Mouse (Mus musculus) cerebellum, adult 2 months (tissue): ENCODE measurements around the gene Ager. TPM values are rescaled to one million over a fixed set of nuclear protein-coding genes. Genes with fewer than 3 reads are reported as not detected.

Experiments used
- DNase-seq, 2 experiments: peaks; one replicate each; pipeline ENCODE4 v3.0.0; 2021
- H3K27ac ChIP-seq: fragments of 200-500 bp; 2 replicates; pipeline ENCODE4 v1.5.1; 2012; ENCODE audit warnings: low read length, control low read depth, inconsistent platforms; ENCODE audit not compliant: insufficient read depth
- H3K27me3 ChIP-seq: fragments of 200-500 bp; 2 replicates; pipeline ENCODE4 v1.6.1; 2012; ENCODE audit warnings: inconsistent platforms, mild to moderate bottlenecking, low read length, moderate library complexity; ENCODE audit not compliant: control insufficient read depth, insufficient read depth
- H3K4me1 ChIP-seq: fragments of 200-500 bp; 2 replicates; pipeline ENCODE4 v1.6.1; 2011; ENCODE audit warnings: low read length; ENCODE audit not compliant: control insufficient read depth, insufficient read depth
- H3K4me3 ChIP-seq: fragments of 200-500 bp; replicated peaks from 2 replicates; pipeline ENCODE3; 2011; ENCODE audit warnings: mild to moderate bottlenecking, low read depth, low read length, control low read depth; ENCODE audit not compliant: insufficient read depth
- CTCF ChIP-seq: fragments of 200-500 bp; IDR thresholded peaks from 2 replicates; pipeline ENCODE4 v1.5.1; 2011; ENCODE audit warnings: low read depth, mild to moderate bottlenecking, control low read depth, low read length, moderate library complexity, borderline replicate concordance; ENCODE audit not compliant: insufficient read depth
- POLR2A ChIP-seq: fragments of 200-500 bp; IDR thresholded peaks from 2 replicates; pipeline ENCODE4 v1.6.1; 2011; ENCODE audit warnings: low read length, control low read depth, borderline replicate concordance; ENCODE audit not compliant: insufficient read depth
- WGBS: fragments of 180-500 bp; shearing (Covaris S2); methylation state at CpG from one replicate; pipeline ENCODE4 v1.1.7; 2018; 5-methylcytosine and 5-hydroxymethylcytosine counted together
- polyA plus RNA-seq: library from polyadenylated mRNA; depleted of rRNA; stranded (reverse); fragments of >200 nt; gene quantifications from 2 replicates; pipeline ENCODE4 v1.2.3, GENCODE M21; 2012

Gene Ager
- polyA plus RNA-seq, 1 experiment, result 1.4 TPM

GRCm38 (mm10) chr17:34591029-34591993 lies 6.4 kb upstream of the Ager start, which contains the start of gene Pbx2:
Pbx2 (plus strand) TSS chr17:34591266.
- Histone ChIP-seq H3K27me3 (no peaks in the 10 kb centered on the region), H3K4me1 (peaks cover 21% of the 10 kb centered on the region), H3K27ac (peak within 1 kb of the TSS; percentile 99), H3K4me3 (peak within 1 kb of the TSS; percentile 95)
- 6% methylated on average over 21 of the region's 21 CpGs for WGBS
- peak; percentile 35 to 43 for DNase-seq
- TF ChIP-seq CTCF (no peak), POLR2A (no peak)

GRCm38 (mm10) chr17:34591994-34592375 lies 5.7 kb upstream of the Ager start:
- DNase-seq, result peak; percentile 81 to 86
- TF ChIP-seq CTCF, result no peak
- peak; percentile 66; the same call in 1 of the 2 replicates for TF ChIP-seq POLR2A
- Histone ChIP-seq H3K27ac (peak overlapping the region; percentile 99), H3K4me3 (peak overlapping the region; percentile 95), H3K4me1 (peaks cover 20% of the 10 kb centered on the region), H3K27me3 (no peaks in the 10 kb centered on the region)
- WGBS, result 0% methylated on average over 23 of the region's 35 CpGs

- H3K27ac ChIP-seq, result peak overlapping the region; percentile 76
- under 1% methylated on average over 32 of the region's 32 CpGs for WGBS
- peak; percentile 61 to 65 for DNase-seq
- no peak for TF ChIP-seq CTCF
- peak; percentile 27; the same call in 1 of the 2 replicates for TF ChIP-seq POLR2A
- H3K4me3 ChIP-seq, result peak overlapping the region; percentile 95
- H3K27me3 ChIP-seq, result no peaks in the 10 kb centered on the region
- peaks cover 20% of the 10 kb centered on the region for H3K4me1 ChIP-seq
These were observed 4.8 kb upstream of the Ager start for GRCm38 (mm10) chr17:34592581-34593549.

- 40% methylated on average over 33 of the region's 34 CpGs for WGBS
- DNase-seq, result peak; percentile 22 to 37
- H3K4me1 ChIP-seq, result peaks cover 15% of the 10 kb centered on the region
- H3K4me3 ChIP-seq, result peak overlapping the region; percentile 95
- TF ChIP-seq POLR2A, result no peak
- no peak for TF ChIP-seq CTCF
- H3K27ac ChIP-seq, result no peak overlapping the region
- H3K27me3 ChIP-seq, result no peaks in the 10 kb centered on the region
These were observed 3.7 kb upstream of the Ager start for GRCm38 (mm10) chr17:34593752-34594525.

GRCm38 (mm10) chr17:34596098-34596497 lies 1.6 kb upstream of the Ager start:
- Histone ChIP-seq H3K27ac (no peak overlapping the region), H3K27me3 (no peaks in the 10 kb centered on the region), H3K4me1 (peaks cover 5% of the 10 kb centered on the region), H3K4me3 (no peak overlapping the region)
- no peak for DNase-seq
- WGBS, result 66% methylated on average over 8 of the region's 8 CpGs
- TF ChIP-seq CTCF (no peak), POLR2A (no peak)

- Histone ChIP-seq H3K27me3 (no peaks in the 10 kb centered on the region), H3K4me3 (no peak overlapping the region), H3K27ac (no peak overlapping the region), H3K4me1 (no peaks in the 10 kb centered on the region)
- WGBS, result 61% methylated on average over 9 of the region's 9 CpGs
- DNase-seq, result peak in 1 of 2 experiments; percentile 16
- TF ChIP-seq POLR2A, result no peak
- no peak for TF ChIP-seq CTCF
These were observed 2.2 kb downstream of the Ager start for GRCm38 (mm10) chr17:34599891-34600290.

- peak in 1 of 2 experiments; percentile 22 for DNase-seq
- Histone ChIP-seq H3K27ac (no peak overlapping the region), H3K27me3 (no peaks in the 10 kb centered on the region), H3K4me1 (no peaks in the 10 kb centered on the region; the same call in 1 of the 2 replicates), H3K4me3 (no peak overlapping the region)
- TF ChIP-seq POLR2A (no peak), CTCF (no peak)
- WGBS, result 82% methylated on average over 12 of the region's 12 CpGs
These were observed 4.1 kb downstream of the Ager start for GRCm38 (mm10) chr17:34601796-34602195.
